Mouse (Mus musculus) intestine, embryonic 14.5 days (tissue): ENCODE results near the gene Gm10490. TPM values are rescaled to one million over a fixed set of nuclear protein-coding genes. Genes with fewer than 3 reads are reported as not detected.

Experiments used
- ATAC-seq: fragments of 200-750 bp; cut with Nextera tagmentation; replicated peaks from 2 replicates; pipeline ENCODE4 v1.8.0; 2017; ENCODE audit warnings: low read depth, moderate number of reproducible peaks, moderate TSS enrichment, moderate library complexity; ENCODE audit not compliant: low FRiP score, low TSS enrichment
- DNase-seq: peaks from one replicate; pipeline ENCODE4 v3.0.0-alpha.2; 2018; ENCODE audit warnings: low spot score
- H3K27ac ChIP-seq: fragments of 300-500 bp; sonication (generic); 2 replicates; pipeline ENCODE4 v1.5.1; 2014; ENCODE audit warnings: low read depth, mild to moderate bottlenecking, control low read depth
- H3K27me3 ChIP-seq: fragments of 300-500 bp; sonication (generic); replicated peaks from 2 replicates; pipeline ENCODE4 v1.6.1; 2014; ENCODE audit warnings: low read length, control low read depth; ENCODE audit not compliant: control insufficient read depth, insufficient read depth
- H3K36me3 ChIP-seq: fragments of 300-500 bp; sonication (generic); 2 replicates; pipeline ENCODE4 v1.6.1; 2014; ENCODE audit warnings: low read length, control low read depth; ENCODE audit not compliant: control insufficient read depth, insufficient read depth
- H3K4me1 ChIP-seq: fragments of 300-500 bp; sonication (generic); replicated peaks from 2 replicates; pipeline ENCODE4 v1.6.1; 2014; ENCODE audit warnings: low read length, control low read depth, mixed read lengths; ENCODE audit not compliant: control insufficient read depth, insufficient read depth
- H3K4me2 ChIP-seq: fragments of 300-500 bp; sonication (generic); 2 replicates; pipeline ENCODE4 v1.6.1; 2014; ENCODE audit warnings: low read length
- H3K4me3 ChIP-seq: fragments of 300-500 bp; sonication (generic); 2 replicates; pipeline ENCODE4 v1.5.1; 2014; ENCODE audit warnings: low read depth, low read length, control low read depth, mixed read lengths
- H3K9ac ChIP-seq: fragments of 300-500 bp; sonication (generic); 2 replicates; pipeline ENCODE4 v1.6.1; 2014; ENCODE audit warnings: mild to moderate bottlenecking, low read length
- H3K9me3 ChIP-seq: fragments of 300-500 bp; sonication (generic); 2 replicates; pipeline ENCODE4 v1.6.1; 2016; ENCODE audit warnings: low read length, control low read depth; ENCODE audit not compliant: control insufficient read depth
- WGBS: fragments of 180-500 bp; shearing (Covaris S2); extraction: QIAGEN DNeasy Blood & Tissue Kit; methylation state at CpG from one replicate; pipeline ENCODE4 v1.1.7; 2014; 5-methylcytosine and 5-hydroxymethylcytosine counted together
- polyA plus RNA-seq: library from polyadenylated mRNA; unstranded; fragments of >200 nt; fragmentation: Nextera tagmentation; extraction: Ambion mirVana; gene quantifications from 2 replicates; pipeline ENCODE4 v1.2.1, GENCODE M21; 2014

Gene Gm10490
- polyA plus RNA-seq, 1 experiment from 2014 or later: not detected

DNA sequence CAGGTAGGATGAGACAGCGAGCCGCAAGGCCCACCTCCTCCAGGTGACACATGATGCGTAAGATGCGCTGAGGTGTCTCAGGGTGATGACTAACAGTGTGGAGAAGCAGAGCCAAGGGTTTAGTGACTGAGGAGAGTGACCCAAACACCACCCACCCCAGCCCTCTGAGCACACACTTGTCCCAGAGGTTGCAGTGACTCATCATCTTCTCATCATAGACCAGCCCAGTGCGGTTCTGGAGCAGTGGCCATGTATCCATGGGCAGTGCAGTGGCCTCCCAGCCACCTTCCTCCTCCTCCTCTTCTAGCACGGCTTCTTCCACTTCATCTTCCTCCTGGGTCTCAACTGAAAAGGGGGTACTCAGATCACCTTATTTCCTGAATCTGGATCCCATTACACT lies 28.3 kb downstream of the Gm10490 start:
- Histone ChIP-seq H3K27ac (no peak overlapping the region), H3K4me1 (no peaks in the 10 kb centered on the region), H3K4me2 (no peak overlapping the region), H3K9ac (no peak overlapping the region), H3K4me3 (no peak overlapping the region), H3K27me3 (no peaks in the 10 kb centered on the region), H3K36me3 (peaks cover 28% of the 10 kb centered on the region; the same call in 1 of the 2 replicates), H3K9me3 (no peaks in the 10 kb centered on the region)
- ATAC-seq (no peak), DNase-seq (no peak)
- 98% methylated on average over 6 of the region's 6 CpGs for whole genome bisulfite sequencing

DNA sequence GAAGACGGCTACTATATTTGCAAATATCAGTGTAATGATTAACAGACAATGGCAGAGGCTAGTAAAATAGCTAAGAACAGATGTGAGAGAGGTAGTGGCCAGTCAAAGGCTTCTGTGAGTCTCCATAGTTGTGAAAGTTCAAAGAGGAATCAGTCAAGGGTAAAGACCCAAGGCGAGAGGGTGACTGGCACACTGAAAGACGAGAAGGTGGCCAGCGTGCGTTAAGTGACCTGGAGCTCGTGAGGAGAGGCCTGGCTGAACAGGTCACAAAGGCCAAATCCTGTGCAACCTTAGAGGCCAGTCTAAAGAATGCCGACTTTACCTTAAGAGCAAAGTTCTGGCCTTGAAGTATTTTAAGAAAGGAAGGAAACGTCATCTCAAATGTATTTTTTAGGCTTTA lies 36.3 kb downstream of the Gm10490 start:
- 69% methylated on average over 8 of the region's 8 CpGs for WGBS
- no peak overlapping the region for H3K27ac ChIP-seq
- ATAC-seq: no peak

DNA sequence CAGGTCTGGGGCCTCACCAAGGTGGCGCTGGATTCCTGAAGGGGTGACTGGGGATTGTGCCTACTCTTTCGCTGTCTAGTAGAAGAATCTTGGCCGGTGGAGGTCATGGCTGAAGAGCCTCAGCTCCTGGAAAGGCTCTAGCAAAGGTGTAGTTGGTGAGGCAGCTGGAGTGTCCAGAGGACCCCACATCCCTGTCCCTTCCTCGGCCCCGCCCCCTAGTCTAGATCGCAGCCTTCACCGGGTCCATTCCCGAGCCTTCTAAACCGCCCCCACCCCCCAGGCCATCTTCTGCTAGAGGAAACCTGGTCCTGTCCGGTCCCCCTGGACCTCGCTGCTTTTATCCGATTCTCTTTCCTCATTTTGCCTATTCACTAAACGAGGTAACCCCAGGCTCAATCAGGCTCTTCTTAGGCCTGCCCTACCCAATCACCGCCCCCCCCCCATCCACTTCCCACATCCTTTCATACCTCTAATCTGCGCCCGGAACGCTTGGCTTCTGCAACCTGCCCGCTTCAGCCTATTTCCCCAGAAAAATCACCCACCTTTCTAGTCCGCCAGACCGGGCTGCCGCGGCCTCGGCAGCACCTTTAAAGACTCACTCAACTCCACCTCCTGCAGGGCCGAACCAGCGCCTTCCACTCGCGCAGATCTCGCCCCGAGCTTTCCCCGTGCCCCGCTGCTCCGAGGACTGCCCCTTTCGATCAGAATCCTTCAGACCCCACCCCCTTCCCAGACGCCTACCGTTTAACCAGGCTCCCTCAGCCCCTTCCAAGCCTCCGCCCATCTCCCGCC lies 38.0 kb downstream of the Gm10490 start, which contains the start of gene Hdac6:
Gene Hdac6, minus strand, starts transcription at position 782 of the 792 bp plus-strand sequence.
- peak; percentile 44 for ATAC-seq
- 0 out of 2 replicates have a peak, but pooled peaks cover 2% of the 10 kb centered on the region for H3K36me3 ChIP-seq
- WGBS: 17% methylated on average over 37 of the region's 37 CpGs
- peak within 1 kb of the TSS; percentile 43 for H3K4me3 ChIP-seq
- H3K4me1 ChIP-seq: no peaks in the 10 kb centered on the region
- H3K9me3 ChIP-seq: no peaks in the 10 kb centered on the region
- DNase-seq: no peak
- H3K9ac ChIP-seq: peak within 1 kb of the TSS; percentile 37
- H3K4me2 ChIP-seq: peak within 1 kb of the TSS; percentile 52
- H3K27ac ChIP-seq: peak within 1 kb of the TSS; percentile 43; the same call in 1 of the 2 replicates
- no peaks in the 10 kb centered on the region for H3K27me3 ChIP-seq

More for the DNA sequence above, 36.3 kb downstream of the Gm10490 start:
- H3K4me1 ChIP-seq: no peaks in the 10 kb centered on the region
- no peak overlapping the region for H3K4me2 ChIP-seq
- no peak overlapping the region for H3K4me3 ChIP-seq
- no peaks in the 10 kb centered on the region for H3K27me3 ChIP-seq
- H3K9ac ChIP-seq: no peak overlapping the region
- peaks cover 10% of the 10 kb centered on the region; the same call in 1 of the 2 replicates for H3K36me3 ChIP-seq
- DNase-seq: no peak
- no peaks in the 10 kb centered on the region for H3K9me3 ChIP-seq

DNA sequence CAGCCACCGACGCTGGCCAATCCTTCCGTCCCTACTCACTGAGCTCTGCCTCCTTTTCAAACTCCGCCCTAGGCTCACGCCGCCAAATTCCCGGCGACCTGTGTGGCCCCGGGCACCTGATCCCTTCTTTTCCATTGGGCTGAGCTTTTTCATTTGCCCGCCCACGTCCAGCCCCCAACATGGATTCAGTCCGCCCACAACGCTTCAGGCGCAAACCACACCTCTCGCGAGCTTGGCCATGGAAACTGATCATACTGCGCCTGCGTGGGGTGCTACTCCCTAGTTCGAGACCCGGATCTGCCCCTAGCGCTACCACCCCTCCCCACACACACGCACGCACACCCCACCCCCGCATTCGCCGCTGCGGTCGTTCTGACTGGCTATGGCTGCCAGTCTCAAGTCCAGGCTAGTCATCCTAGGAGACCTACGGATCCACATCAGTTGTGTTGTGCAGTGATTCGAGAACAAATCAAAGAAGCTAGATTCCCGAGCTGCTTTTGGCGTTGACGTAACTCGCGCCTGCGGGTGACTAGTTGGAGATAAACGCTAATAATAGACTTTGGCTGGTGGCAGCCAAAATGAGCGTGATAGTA lies 38.7 kb downstream of the Gm10490 start:
- Histone ChIP-seq H3K4me3 (peak overlapping the region; percentile 43), H3K27me3 (no peaks in the 10 kb centered on the region), H3K27ac (peak overlapping the region; percentile 43; the same call in 1 of the 2 replicates), H3K9ac (peak overlapping the region; percentile 37; the same call in 1 of the 2 replicates), H3K9me3 (no peaks in the 10 kb centered on the region), H3K4me2 (peak overlapping the region; percentile 52), H3K4me1 (no peaks in the 10 kb centered on the region), H3K36me3 (0 out of 2 replicates have a peak, but pooled peaks cover 2% of the 10 kb centered on the region)
- DNase-seq (peak; percentile 88), ATAC-seq (peak; percentile 99)
- 13% methylated on average over 38 of the region's 38 CpGs for WGBS

DNA sequence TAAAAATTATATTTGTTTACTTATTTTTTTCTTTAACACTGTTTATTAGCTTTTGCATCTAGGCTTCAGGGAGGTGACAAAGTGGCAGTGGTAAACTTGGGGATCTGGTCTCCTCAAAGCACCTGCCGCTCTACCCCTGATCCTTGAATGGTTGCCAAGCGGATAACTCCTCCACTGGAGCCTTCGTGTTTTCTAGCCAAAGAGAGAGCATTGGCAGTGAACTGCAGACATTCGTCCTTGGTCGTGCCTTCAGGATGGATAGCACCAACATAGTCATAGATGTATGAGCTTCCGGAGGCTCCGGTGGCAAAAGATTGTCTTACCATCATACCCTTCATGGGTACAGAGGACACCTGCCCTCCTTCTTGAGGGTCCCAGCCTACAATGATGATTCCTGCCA lies 40.7 kb downstream of the Gm10490 start:
- no peak overlapping the region for H3K27ac ChIP-seq
- no peak overlapping the region for H3K4me2 ChIP-seq
- ATAC-seq: no peak
- DNase-seq: no peak
- 94% methylated on average over 7 of the region's 7 CpGs for WGBS
- H3K9me3 ChIP-seq: no peaks in the 10 kb centered on the region
- H3K4me1 ChIP-seq: no peaks in the 10 kb centered on the region
- no peaks in the 10 kb centered on the region for H3K36me3 ChIP-seq
- H3K27me3 ChIP-seq: no peaks in the 10 kb centered on the region
- no peak overlapping the region for H3K4me3 ChIP-seq
- no peak overlapping the region for H3K9ac ChIP-seq

DNA sequence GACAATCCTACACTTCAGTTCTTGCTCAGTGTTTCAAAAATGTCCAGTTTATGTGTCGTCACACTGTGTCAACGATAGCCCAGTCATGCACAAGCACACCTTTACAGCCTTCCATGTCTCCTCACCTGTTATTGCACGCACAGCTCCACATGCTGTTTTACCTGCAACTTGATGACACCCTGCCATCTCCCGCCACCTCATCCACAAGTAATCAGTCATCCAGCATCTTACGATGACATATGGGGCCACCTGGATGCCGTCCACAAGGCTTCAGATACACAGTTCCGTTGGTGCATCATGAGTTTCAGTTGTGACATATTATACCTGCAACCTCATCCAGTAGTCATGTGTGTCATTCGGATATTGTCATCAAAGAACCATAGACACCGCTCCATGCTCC lies 49.5 kb downstream of the Gm10490 start:
- no peak for ATAC-seq
- Histone ChIP-seq H3K27me3 (no peaks in the 10 kb centered on the region), H3K9me3 (no peaks in the 10 kb centered on the region), H3K27ac (no peak overlapping the region), H3K4me3 (no peak overlapping the region), H3K4me1 (no peaks in the 10 kb centered on the region), H3K9ac (no peak overlapping the region), H3K4me2 (no peak overlapping the region), H3K36me3 (no peaks in the 10 kb centered on the region)
- 87% methylated on average over 9 of the region's 9 CpGs for WGBS
- DNase-seq: no peak

Other genes with a start within 250 kb of the Gm10490 start
- gene Plp2, start 238.2 kb upstream of the Gm10490 start, polyA plus RNA-seq: 238 TPM in 2 replicates
- gene Magix, start 228.3 kb upstream of the Gm10490 start, polyA plus RNA-seq: 0.39 and 0.57 TPM in 2 replicates
- gene Gpkow, start 212.4 kb upstream of the Gm10490 start, polyA plus RNA-seq: 33.6 and 38.0 TPM in 2 replicates
- gene Wdr45, start 195.2 kb upstream of the Gm10490 start, polyA plus RNA-seq: 21.5 and 24.9 TPM in 2 replicates
- gene Gm45208, start 187.3 kb upstream of the Gm10490 start, polyA plus RNA-seq: 0.42 TPM in 1 of 2 replicates, not detected in the other
- 81.0 and 81.1 TPM in 2 replicates for gene Praf2, start 181.1 kb upstream of the Gm10490 start, polyA plus RNA-seq
- gene Ccdc120, start 158.6 kb upstream of the Gm10490 start, polyA plus RNA-seq: 14.1 and 15.4 TPM in 2 replicates
- 18.5 and 19.7 TPM in 2 replicates for gene Tfe3, start 147.0 kb upstream of the Gm10490 start, polyA plus RNA-seq
- gene Gripap1, start 119.8 kb upstream of the Gm10490 start, polyA plus RNA-seq: 31.3 and 35.8 TPM in 2 replicates
- gene Kcnd1, start 87.3 kb upstream of the Gm10490 start, polyA plus RNA-seq: 1.6 and 2.2 TPM in 2 replicates
- 30.4 and 32.1 TPM in 2 replicates for gene Otud5, start 68.2 kb upstream of the Gm10490 start, polyA plus RNA-seq
- gene Pim2, start 31.3 kb upstream of the Gm10490 start, polyA plus RNA-seq: 5.8 and 7.5 TPM in 2 replicates
- gene Slc35a2, start 25.5 kb upstream of the Gm10490 start, polyA plus RNA-seq: 12.3 and 12.6 TPM in 2 replicates
- gene Pqbp1, start 10.3 kb upstream of the Gm10490 start, polyA plus RNA-seq: 90.5 and 99.5 TPM in 2 replicates
- gene Timm17b, start 10.2 kb upstream of the Gm10490 start, polyA plus RNA-seq: 150 and 157 TPM in 2 replicates
- not detected in 2 replicates for gene Gm10491, start 1.7 kb upstream of the Gm10490 start, polyA plus RNA-seq
- gene Pcsk1n, start 10.3 kb downstream of the Gm10490 start, polyA plus RNA-seq: 10.1 and 13.8 TPM in 2 replicates
- gene Eras, start 19.1 kb downstream of the Gm10490 start, polyA plus RNA-seq: not detected in 2 replicates
- 22.4 and 24.3 TPM in 2 replicates for gene Hdac6, start 38.3 kb downstream of the Gm10490 start, polyA plus RNA-seq
- gene Gata1, start 68.5 kb downstream of the Gm10490 start, polyA plus RNA-seq: 0.43 and 0.80 TPM in 2 replicates
- gene Glod5, start 109.0 kb downstream of the Gm10490 start, polyA plus RNA-seq: not detected in 2 replicates
- 59.7 and 61.8 TPM in 2 replicates for gene Suv39h1, start 165.2 kb downstream of the Gm10490 start, polyA plus RNA-seq
- gene Was, start 181.0 kb downstream of the Gm10490 start, polyA plus RNA-seq: 0.35 and 0.51 TPM in 2 replicates
- gene Wdr13, start 223.3 kb downstream of the Gm10490 start, polyA plus RNA-seq: 23.3 and 27.0 TPM in 2 replicates
- gene Rbm3, start 236.3 kb downstream of the Gm10490 start, polyA plus RNA-seq: 537 and 553 TPM in 2 replicates